Mouse (Mus musculus) heart, postnatal 0 days (tissue): ENCODE data around the gene Grb10. TPM values are rescaled to one million over a fixed set of nuclear protein-coding genes. Genes with fewer than 3 reads are reported as not detected.

ENCODE experiments used
- ATAC-seq: fragments of 200-750 bp; cut with Nextera tagmentation; 2 replicates; pipeline ENCODE4 v1.8.0; 2017; ENCODE audit warnings: low read depth, moderate number of reproducible peaks, moderate library complexity; ENCODE audit not compliant: insufficient read depth
- DNase-seq: peaks from one replicate; pipeline ENCODE4 v3.0.0-alpha.2; 2016; ENCODE audit warnings: low spot score
- H3K27ac ChIP-seq: fragments of 300-500 bp; sonication (generic); 2 replicates; pipeline ENCODE4 v1.5.1; 2014; ENCODE audit warnings: low read depth, mild to moderate bottlenecking
- H3K27me3 ChIP-seq: fragments of 300-500 bp; sonication (generic); 2 replicates; pipeline ENCODE4 v1.6.1; 2014; ENCODE audit warnings: low read length, mixed read lengths; ENCODE audit not compliant: control insufficient read depth, insufficient read depth
- H3K36me3 ChIP-seq: fragments of 300-500 bp; sonication (generic); replicated peaks from 2 replicates; pipeline ENCODE4 v1.6.1; 2014; ENCODE audit warnings: low read length, mixed read lengths; ENCODE audit not compliant: control insufficient read depth, insufficient read depth
- H3K4me1 ChIP-seq: fragments of 300-500 bp; sonication (generic); 2 replicates; pipeline ENCODE4 v1.6.1; 2014; ENCODE audit warnings: antibody characterized with exemption; ENCODE audit not compliant: control insufficient read depth, insufficient read depth
- H3K4me2 ChIP-seq: fragments of 300-500 bp; sonication (generic); 2 replicates; pipeline ENCODE4 v1.6.1; 2014; ENCODE audit warnings: low read depth, mild to moderate bottlenecking, low read length, moderate library complexity
- H3K4me3 ChIP-seq: fragments of 300-500 bp; sonication (generic); 2 replicates; pipeline ENCODE4 v1.5.1; 2014; ENCODE audit warnings: low read depth, low read length
- H3K9ac ChIP-seq: fragments of 300-500 bp; sonication (generic); replicated peaks from 2 replicates; pipeline ENCODE4 v1.6.1; 2014; ENCODE audit warnings: low read depth, low read length, mixed read lengths
- H3K9me3 ChIP-seq: fragments of 300-500 bp; sonication (generic); replicated peaks from 2 replicates; pipeline ENCODE4 v1.6.1; 2016; ENCODE audit warnings: low read length; ENCODE audit not compliant: control insufficient read depth
- CTCF ChIP-seq: IDR thresholded peaks from 2 replicates; pipeline ENCODE4 v1.5.1; 2016; ENCODE audit warnings: antibody characterized with exemption, control low read depth, low read depth
- EP300 ChIP-seq: IDR thresholded peaks from 2 replicates; pipeline ENCODE4 v1.6.1; 2016; ENCODE audit warnings: antibody characterized with exemption, low read depth
- WGBS: fragments of 180-500 bp; shearing (Covaris S2); extraction: QIAGEN DNeasy Blood & Tissue Kit; methylation state at CpG from one replicate; pipeline ENCODE4 v1.1.7; 2014; 5-methylcytosine and 5-hydroxymethylcytosine counted together
- polyA plus RNA-seq: library from polyadenylated mRNA; unstranded; fragments of >200 nt; fragmentation: Nextera tagmentation; extraction: Ambion mirVana; gene quantifications from 2 replicates; pipeline ENCODE4 v1.2.1, GENCODE M21; 2015
- total RNA-seq: library from RNA; depleted of rRNA; stranded (reverse); fragments of >200 nt; gene quantifications from 2 replicates; pipeline ENCODE4 v1.2.3, GENCODE M21; 2014; ENCODE audit warnings: low replicate concordance

Grb10 gene
- total and polyA plus RNA-seq, 2 experiments from 2014 or later = 200 to 687 TPM

GRCm38 (mm10) chr11:11978611-11979197 is 59.8 kb downstream of the Grb10 start:
- no peak overlapping the region for H3K9ac ChIP-seq
- TF ChIP-seq EP300 (no peak), CTCF (no peak)
- H3K9me3 ChIP-seq = no peaks in the 10 kb centered on the region
- no peak for DNase-seq
- WGBS = 38% methylated on average over 5 of the region's 5 CpGs
- H3K4me3 ChIP-seq = no peak overlapping the region
- ATAC-seq = no peak
- no peaks in the 10 kb centered on the region; the same call in 1 of the 2 replicates for H3K4me1 ChIP-seq
- H3K27me3 ChIP-seq = no peaks in the 10 kb centered on the region
- no peak overlapping the region for H3K4me2 ChIP-seq
- H3K36me3 ChIP-seq = 0 out of 2 replicates have a peak, but pooled peaks cover 11% of the 10 kb centered on the region
- H3K27ac ChIP-seq = peak overlapping the region; percentile 39; the same call in 1 of the 2 replicates

DNA sequence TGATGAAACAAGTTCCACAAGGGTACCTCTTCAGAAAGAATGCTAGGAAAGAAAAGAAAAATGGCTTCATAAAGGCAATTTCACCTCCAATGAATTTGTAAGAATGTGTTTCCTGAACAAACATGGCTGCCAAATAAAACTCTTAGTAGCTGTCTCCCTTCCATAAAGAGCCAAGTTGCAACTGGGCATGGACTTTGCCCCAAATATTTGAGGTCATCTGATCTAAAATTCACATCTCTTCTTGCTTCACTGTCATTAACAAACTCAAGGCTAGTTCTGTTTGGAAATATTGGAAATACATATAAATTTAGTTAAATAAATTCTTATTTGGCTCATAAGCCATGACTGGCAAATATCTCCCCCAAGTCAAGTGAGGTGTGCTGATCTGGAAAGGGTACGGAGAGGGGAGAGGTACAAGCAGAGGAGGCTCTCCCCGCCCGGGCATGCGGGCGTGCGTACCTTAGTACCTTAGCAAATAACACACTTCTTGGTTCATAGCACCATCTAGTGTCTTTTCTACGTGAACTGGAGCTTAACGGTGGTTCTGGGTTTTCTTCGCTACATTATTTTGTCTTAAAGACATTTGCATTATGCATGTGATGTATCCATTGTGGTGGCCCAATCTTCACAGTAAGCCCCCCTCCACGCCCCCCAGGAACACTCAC is 63.8 kb downstream of the Grb10 start:
- Histone ChIP-seq H3K27me3 (no peaks in the 10 kb centered on the region), H3K4me1 (peaks cover 5% of the 10 kb centered on the region; the same call in 1 of the 2 replicates), H3K9me3 (no peaks in the 10 kb centered on the region), H3K36me3 (peaks cover 24% of the 10 kb centered on the region), H3K27ac (peak overlapping the region; percentile 16; the same call in 1 of the 2 replicates), H3K9ac (no peak overlapping the region), H3K4me2 (no peak overlapping the region), H3K4me3 (no peak overlapping the region)
- TF ChIP-seq EP300 (no peak), CTCF (peak; percentile 61)
- 35% methylated on average over 10 of the region's 10 CpGs for WGBS
- peak; percentile 42; the same call in 1 of the 2 replicates for ATAC-seq
- peak; percentile 40 for DNase-seq

DNA sequence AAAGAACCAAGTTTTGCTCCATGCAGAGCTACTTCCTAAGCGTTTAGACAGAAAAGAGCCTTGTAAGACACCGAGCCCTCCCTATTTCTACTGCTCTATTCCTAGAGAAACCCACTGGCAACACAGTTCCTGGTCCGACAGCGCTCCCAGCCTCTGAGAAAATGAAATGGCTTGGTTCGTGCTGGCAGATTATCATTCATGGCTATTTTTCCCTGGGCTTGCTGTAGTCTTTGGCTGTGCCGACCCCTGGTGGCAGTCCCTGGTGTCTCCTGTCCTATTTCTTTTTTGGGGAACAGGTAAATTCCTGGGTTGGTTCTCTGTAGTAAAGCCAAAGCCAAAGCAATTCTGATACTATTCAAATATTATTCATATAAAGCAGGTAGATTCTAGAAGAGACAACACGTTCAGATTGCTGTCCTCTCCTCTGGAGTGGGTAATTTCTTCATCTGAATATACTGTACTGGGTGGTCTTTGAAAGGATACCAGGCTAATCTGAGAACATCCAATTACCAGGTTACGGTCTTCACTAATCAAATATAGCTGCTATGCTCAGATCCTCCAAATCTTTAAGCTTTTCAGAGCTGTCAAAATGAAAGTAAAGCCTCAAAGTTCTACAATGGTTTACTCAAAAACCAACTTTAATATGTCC is 65.0 kb downstream of the Grb10 start:
- H3K4me2 ChIP-seq = no peak overlapping the region
- H3K27ac ChIP-seq = peak overlapping the region; percentile 69
- H3K4me1 ChIP-seq = peaks cover 14% of the 10 kb centered on the region; the same call in 1 of the 2 replicates
- H3K9ac ChIP-seq = no peak overlapping the region
- no peaks in the 10 kb centered on the region for H3K27me3 ChIP-seq
- ATAC-seq (peak; percentile 81), DNase-seq (peak; percentile 85)
- no peaks in the 10 kb centered on the region for H3K9me3 ChIP-seq
- TF ChIP-seq EP300 (no peak; the same call in 1 of the 2 replicates), CTCF (peak; percentile 94)
- peaks cover 32% of the 10 kb centered on the region for H3K36me3 ChIP-seq
- H3K4me3 ChIP-seq = no peak overlapping the region
- 30% methylated on average over 8 of the region's 8 CpGs for WGBS

DNA sequence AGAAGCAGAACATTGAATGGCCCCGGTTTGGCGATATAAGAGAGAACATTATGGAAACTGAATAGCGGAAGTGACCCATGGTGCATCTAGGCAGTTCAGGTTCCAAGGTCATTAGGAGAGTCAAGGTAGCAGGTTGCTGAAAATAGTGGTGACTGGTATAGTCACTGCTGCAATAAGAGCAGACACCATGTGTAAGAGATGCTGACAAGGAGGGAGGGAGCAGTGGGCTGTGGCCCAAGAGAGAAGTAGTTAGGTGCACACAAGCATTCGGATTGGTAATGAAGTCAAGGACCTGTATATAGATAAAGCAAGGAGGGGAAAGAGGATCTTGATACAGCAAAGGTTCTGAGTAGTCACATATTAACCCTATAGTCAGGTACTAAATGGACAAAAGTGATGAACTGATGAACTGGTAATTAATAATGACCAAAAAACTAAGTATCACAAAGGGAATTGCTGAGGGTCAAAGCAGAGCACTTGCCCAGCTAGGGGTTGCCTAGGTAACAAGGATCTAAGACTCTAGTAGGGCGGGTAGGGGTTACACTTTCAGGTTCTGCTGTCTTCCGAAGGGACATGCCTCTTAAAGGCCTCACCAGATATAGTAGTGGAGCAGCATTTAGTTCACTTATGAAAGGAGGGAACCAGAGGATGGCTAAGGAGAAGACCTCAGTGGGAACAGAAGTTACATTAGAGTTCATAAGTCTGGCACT is 65.9 kb downstream of the Grb10 start:
- no peak for ATAC-seq
- no peak overlapping the region for H3K4me2 ChIP-seq
- no peak overlapping the region for H3K4me3 ChIP-seq
- DNase-seq = no peak
- H3K4me1 ChIP-seq = peaks cover 15% of the 10 kb centered on the region; the same call in 1 of the 2 replicates
- no peaks in the 10 kb centered on the region for H3K9me3 ChIP-seq
- peak overlapping the region; percentile 69 for H3K27ac ChIP-seq
- TF ChIP-seq CTCF (no peak), EP300 (no peak)
- WGBS = 78% methylated on average over 6 of the region's 6 CpGs
- H3K36me3 ChIP-seq = peaks cover 36% of the 10 kb centered on the region
- no peak overlapping the region for H3K9ac ChIP-seq
- no peaks in the 10 kb centered on the region for H3K27me3 ChIP-seq

DNA sequence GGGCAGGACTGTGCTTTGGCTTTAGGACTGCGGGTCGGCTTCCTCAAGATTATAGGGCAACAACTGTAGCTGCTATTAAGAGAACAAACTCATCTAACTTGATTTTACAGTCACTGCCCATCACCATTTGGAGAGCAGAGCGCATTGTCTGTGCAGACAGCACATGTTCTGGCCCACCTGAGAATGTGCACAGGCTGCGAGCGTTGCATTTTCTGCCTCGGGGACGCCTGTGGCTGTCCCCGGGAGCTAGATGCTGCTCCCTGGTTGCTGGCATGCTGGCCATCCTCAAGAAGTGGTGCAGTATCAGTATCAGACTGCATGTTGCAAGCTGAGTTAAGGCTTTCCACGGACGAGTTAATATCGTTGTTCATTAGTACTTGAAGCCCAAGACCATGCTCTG is 68.2 kb downstream of the Grb10 start:
- no peaks in the 10 kb centered on the region for H3K27me3 ChIP-seq
- H3K4me2 ChIP-seq = no peak overlapping the region
- DNase-seq (no peak), ATAC-seq (no peak)
- H3K4me3 ChIP-seq = no peak overlapping the region
- WGBS = 83% methylated on average over 11 of the region's 11 CpGs
- H3K9ac ChIP-seq = no peak overlapping the region
- peaks cover 31% of the 10 kb centered on the region for H3K4me1 ChIP-seq
- H3K27ac ChIP-seq = no peak overlapping the region
- no peak for TF ChIP-seq EP300
- no peaks in the 10 kb centered on the region for H3K9me3 ChIP-seq
- peaks cover 45% of the 10 kb centered on the region for H3K36me3 ChIP-seq
